Mouse (Mus musculus) hindlimb bud, embryonic 11.5 days (tissue): ENCODE results near the gene Cideb.

Source experiments
- DNase-seq: peaks from one replicate; pipeline ENCODE4 v3.0.0-alpha.2; 2012; ENCODE audit warnings: low read depth, low spot score; ENCODE audit errors: extremely low spot score

Cideb gene

GRCm38 (mm10) chr14:55765696-55766095, 7.4 kb upstream of the Cideb start, which contains the start of gene Ltb4r1:
Gene Ltb4r1 (plus strand): TSS chr14:55765962.
- DNase-seq: no peak

- DNase-seq: no peak
Observed at GRCm38 (mm10) chr14:55763166-55763565, 4.9 kb upstream of the Cideb start.

GRCm38 (mm10) chr14:55762001-55762821, 4.0 kb upstream of the Cideb start:
- DNase-seq: no peak

GRCm38 (mm10) chr14:55761163-55761562, 2.9 kb upstream of the Cideb start, which contains the start of gene Ltb4r2:
Gene Ltb4r2 (plus strand): TSS chr14:55761428.
- DNase-seq: no peak

- DNase-seq: peak; percentile 50
Observed at GRCm38 (mm10) chr14:55760156-55760555, 1.9 kb upstream of the Cideb start.

- no peak for DNase-seq
Observed at GRCm38 (mm10) chr14:55757566-55757965, 692 bp downstream of the Cideb start.

GRCm38 (mm10) chr14:55747051-55747847, 11.0 kb downstream of the Cideb start:
- DNase-seq: no peak

- DNase-seq: no peak
Observed at GRCm38 (mm10) chr14:55745861-55746237, 12.4 kb downstream of the Cideb start.

- peak; percentile 44 for DNase-seq
Observed at GRCm38 (mm10) chr14:55745180-55745860, 12.9 kb downstream of the Cideb start, which contains the start of the genes Dhrs1 and Nop9. Gene Dhrs1 (minus strand): TSS chr14:55745690. Gene Nop9 (plus strand): TSS chr14:55745693.

- peak; percentile 89 for DNase-seq
Observed at GRCm38 (mm10) chr14:55743711-55744110, 14.5 kb downstream of the Cideb start.

GRCm38 (mm10) chr14:55737086-55737687, 21.1 kb downstream of the Cideb start:
- DNase-seq: no peak

- DNase-seq: no peak
Observed at GRCm38 (mm10) chr14:55735758-55736157, 22.5 kb downstream of the Cideb start.

GRCm38 (mm10) chr14:55735334-55735733, 22.9 kb downstream of the Cideb start:
- no peak for DNase-seq

GRCm38 (mm10) chr14:55734869-55735268, 23.4 kb downstream of the Cideb start:
- no peak for DNase-seq

GRCm38 (mm10) chr14:55733889-55734288, 24.4 kb downstream of the Cideb start:
- DNase-seq: no peak

- no peak for DNase-seq
Observed at GRCm38 (mm10) chr14:55730531-55731032, 27.7 kb downstream of the Cideb start.

- DNase-seq: no peak
Observed at GRCm38 (mm10) chr14:55730116-55730515, 28.1 kb downstream of the Cideb start.

- DNase-seq: no peak
Observed at GRCm38 (mm10) chr14:55727889-55728685, 30.2 kb downstream of the Cideb start.

GRCm38 (mm10) chr14:55726261-55726660, 32.0 kb downstream of the Cideb start:
- DNase-seq: no peak

- no peak for DNase-seq
Observed at GRCm38 (mm10) chr14:55724411-55724871, 33.8 kb downstream of the Cideb start.
